Mouse (Mus musculus) intestine, postnatal 0 days (tissue): ENCODE data around the gene Gzmm. TPM values are rescaled to one million over a fixed set of nuclear protein-coding genes. Genes with fewer than 3 reads are reported as not detected.

Source experiments
- ATAC-seq: fragments of 200-750 bp; cut with Nextera tagmentation; 2 replicates; pipeline ENCODE4 v1.8.0; 2017; ENCODE audit warnings: mild to moderate bottlenecking, moderate TSS enrichment, moderate library complexity
- H3K27ac ChIP-seq: fragments of 300-500 bp; sonication (generic); 2 replicates; pipeline ENCODE4 v1.5.1; 2014; ENCODE audit warnings: mild to moderate bottlenecking, low read depth, low read length, moderate library complexity
- H3K27me3 ChIP-seq: fragments of 300-500 bp; sonication (generic); replicated peaks from 2 replicates; pipeline ENCODE4 v1.6.1; 2014; ENCODE audit warnings: low read length, mixed read lengths; ENCODE audit not compliant: control insufficient read depth, insufficient read depth
- H3K36me3 ChIP-seq: fragments of 300-500 bp; sonication (generic); 2 replicates; pipeline ENCODE4 v1.6.1; 2014; ENCODE audit warnings: mild to moderate bottlenecking, moderate library complexity; ENCODE audit not compliant: control insufficient read depth, insufficient read depth
- H3K4me1 ChIP-seq: fragments of 300-500 bp; sonication (generic); replicated peaks from 2 replicates; pipeline ENCODE4 v1.6.1; 2014; ENCODE audit warnings: antibody characterized with exemption, low read length, mixed read lengths; ENCODE audit not compliant: control insufficient read depth, insufficient read depth
- H3K4me2 ChIP-seq: fragments of 300-500 bp; sonication (generic); replicated peaks from 2 replicates; pipeline ENCODE4 v1.6.1; 2014; ENCODE audit warnings: low read depth, mild to moderate bottlenecking, moderate library complexity
- H3K4me3 ChIP-seq: fragments of 300-500 bp; sonication (generic); 2 replicates; pipeline ENCODE4 v1.5.1; 2014; ENCODE audit warnings: low read depth, low read length
- H3K9ac ChIP-seq: fragments of 300-500 bp; sonication (generic); 2 replicates; pipeline ENCODE4 v1.6.1; 2014; ENCODE audit warnings: mild to moderate bottlenecking, low read depth, low read length
- H3K9me3 ChIP-seq: fragments of 300-500 bp; sonication (generic); 2 replicates; pipeline ENCODE4 v1.6.1; 2016; ENCODE audit warnings: mixed run types; ENCODE audit not compliant: control insufficient read depth
- CTCF ChIP-seq: sonication (generic); IDR thresholded peaks from 2 replicates; pipeline ENCODE4 v1.5.1; 2016; ENCODE audit warnings: low read depth, mild to moderate bottlenecking, control low read depth, antibody characterized with exemption, moderate library complexity
- WGBS: fragments of 180-500 bp; shearing (Covaris S2); extraction: QIAGEN DNeasy Blood & Tissue Kit; methylation state at CpG from one replicate; pipeline ENCODE4 v1.1.7; 2014; 5-methylcytosine and 5-hydroxymethylcytosine counted together
- polyA plus RNA-seq: library from polyadenylated mRNA; unstranded; fragments of >200 nt; fragmentation: Nextera tagmentation; extraction: Ambion mirVana; gene quantifications from 2 replicates; pipeline ENCODE4 v1.2.1, GENCODE M21; 2015

Gzmm gene
- polyA plus RNA-seq, 1 experiment from 2014 or later = 0.26 TPM

GRCm38 (mm10) chr10:79707759-79708158 is 18.9 kb downstream of the Gzmm start:
- Histone ChIP-seq H3K27ac (peak overlapping the region; percentile 50; the same call in 1 of the 2 replicates), H3K27me3 (no peaks in the 10 kb centered on the region), H3K4me1 (peaks cover 7% of the 10 kb centered on the region), H3K36me3 (peaks cover 38% of the 10 kb centered on the region), H3K4me3 (no peak overlapping the region), H3K9me3 (no peaks in the 10 kb centered on the region), H3K9ac (no peak overlapping the region), H3K4me2 (no peak overlapping the region)
- 37% methylated on average over 4 of the region's 4 CpGs for WGBS
- TF ChIP-seq CTCF = no peak
- peak; percentile 11; the same call in 1 of the 2 replicates for ATAC-seq

- no peaks in the 10 kb centered on the region for H3K9me3 ChIP-seq
- ATAC-seq = no peak
- no peak overlapping the region for H3K4me3 ChIP-seq
- WGBS = 84% methylated on average over 20 of the region's 21 CpGs
- no peaks in the 10 kb centered on the region for H3K27me3 ChIP-seq
- peaks cover 38% of the 10 kb centered on the region for H3K36me3 ChIP-seq
- no peak overlapping the region for H3K9ac ChIP-seq
- H3K4me1 ChIP-seq = peaks cover 7% of the 10 kb centered on the region
- H3K4me2 ChIP-seq = no peak overlapping the region
- TF ChIP-seq CTCF = no peak
- H3K27ac ChIP-seq = no peak overlapping the region
Observed at GRCm38 (mm10) chr10:79708668-79709067, 19.8 kb downstream of the Gzmm start.

GRCm38 (mm10) chr10:79709307-79709706 is 20.5 kb downstream of the Gzmm start:
- Histone ChIP-seq H3K27me3 (no peaks in the 10 kb centered on the region), H3K4me2 (no peak overlapping the region), H3K4me1 (peaks cover 7% of the 10 kb centered on the region), H3K36me3 (peaks cover 38% of the 10 kb centered on the region), H3K27ac (no peak overlapping the region), H3K9me3 (no peaks in the 10 kb centered on the region), H3K4me3 (no peak overlapping the region), H3K9ac (no peak overlapping the region)
- TF ChIP-seq CTCF = no peak
- ATAC-seq = no peak
- 47% methylated on average over 7 of the region's 7 CpGs for WGBS

GRCm38 (mm10) chr10:79712029-79712428 is 23.2 kb downstream of the Gzmm start:
- Histone ChIP-seq H3K27ac (no peak overlapping the region), H3K36me3 (peaks cover 38% of the 10 kb centered on the region), H3K4me3 (no peak overlapping the region), H3K4me1 (peaks cover 5% of the 10 kb centered on the region; the same call in 1 of the 2 replicates), H3K9ac (no peak overlapping the region), H3K9me3 (no peaks in the 10 kb centered on the region), H3K27me3 (peaks cover 13% of the 10 kb centered on the region), H3K4me2 (no peak overlapping the region)
- TF ChIP-seq CTCF = peak; percentile 59
- ATAC-seq = no peak
- WGBS = 83% methylated on average over 1 of the region's 1 CpGs

- WGBS = 9% methylated on average over 6 of the region's 6 CpGs
- H3K4me3 ChIP-seq = no peak overlapping the region
- peak; percentile 42 for ATAC-seq
- peak; percentile 83 for TF ChIP-seq CTCF
- H3K36me3 ChIP-seq = peaks cover 38% of the 10 kb centered on the region
- H3K27ac ChIP-seq = no peak overlapping the region
- H3K4me2 ChIP-seq = no peak overlapping the region
- no peak overlapping the region for H3K9ac ChIP-seq
- H3K27me3 ChIP-seq = peaks cover 19% of the 10 kb centered on the region
- H3K4me1 ChIP-seq = peaks cover under 1% of the 10 kb centered on the region; the same call in 1 of the 2 replicates
- no peaks in the 10 kb centered on the region for H3K9me3 ChIP-seq
Observed at GRCm38 (mm10) chr10:79712499-79713126, 23.8 kb downstream of the Gzmm start.

GRCm38 (mm10) chr10:79713163-79713562 is 24.3 kb downstream of the Gzmm start:
- H3K9ac ChIP-seq = no peak overlapping the region
- TF ChIP-seq CTCF = no peak
- H3K27ac ChIP-seq = no peak overlapping the region
- ATAC-seq = no peak
- peaks cover 24% of the 10 kb centered on the region for H3K27me3 ChIP-seq
- peaks cover 38% of the 10 kb centered on the region for H3K36me3 ChIP-seq
- no peak overlapping the region for H3K4me2 ChIP-seq
- no peaks in the 10 kb centered on the region for H3K9me3 ChIP-seq
- WGBS = 33% methylated on average over 1 of the region's 1 CpGs
- no peak overlapping the region for H3K4me3 ChIP-seq
- H3K4me1 ChIP-seq = no peaks in the 10 kb centered on the region; the same call in 1 of the 2 replicates

GRCm38 (mm10) chr10:79714996-79715395 is 26.2 kb downstream of the Gzmm start:
- H3K27ac ChIP-seq = no peak overlapping the region
- H3K4me1 ChIP-seq = no peaks in the 10 kb centered on the region; the same call in 1 of the 2 replicates
- WGBS = 69% methylated on average over 4 of the region's 4 CpGs
- H3K9me3 ChIP-seq = no peaks in the 10 kb centered on the region
- TF ChIP-seq CTCF = no peak
- H3K4me3 ChIP-seq = no peak overlapping the region
- H3K4me2 ChIP-seq = no peak overlapping the region
- ATAC-seq = no peak
- H3K36me3 ChIP-seq = peaks cover 20% of the 10 kb centered on the region
- peaks cover 32% of the 10 kb centered on the region for H3K27me3 ChIP-seq
- no peak overlapping the region for H3K9ac ChIP-seq
